Mouse (Mus musculus) urinary bladder, postnatal 4 days (tissue): ENCODE measurements around the gene Syn2.

ENCODE experiments used
- DNase-seq, 2 experiments: peaks; one replicate each; pipeline ENCODE4 v3.0.0; 2021 to 2022; ENCODE audit warnings: low spot score in 2 of 2

Syn2 gene

GRCm38 (mm10) chr6:115291068-115291467 lies 156.4 kb downstream of the Syn2 start:
- DNase-seq = peak in 1 of 2 experiments; percentile 28

- DNase-seq = peak in 1 of 2 experiments; percentile 22
Measured at GRCm38 (mm10) chr6:115291823-115292222, 157.1 kb downstream of the Syn2 start.

- DNase-seq = peak in 1 of 2 experiments; percentile 26
Measured at GRCm38 (mm10) chr6:115292621-115293020, 157.9 kb downstream of the Syn2 start.

GRCm38 (mm10) chr6:115293877-115294276 lies 159.2 kb downstream of the Syn2 start:
- DNase-seq = peak in 1 of 2 experiments; percentile 44

- no peak for DNase-seq
Measured at GRCm38 (mm10) chr6:115307134-115307533, 172.4 kb downstream of the Syn2 start.

GRCm38 (mm10) chr6:115312780-115313179 lies 178.1 kb downstream of the Syn2 start:
- no peak for DNase-seq

GRCm38 (mm10) chr6:115313235-115313738 lies 178.6 kb downstream of the Syn2 start:
- no peak for DNase-seq

- DNase-seq = no peak
Measured at GRCm38 (mm10) chr6:115313910-115314309, 179.2 kb downstream of the Syn2 start.

- DNase-seq = no peak
Measured at GRCm38 (mm10) chr6:115315770-115316169, 181.1 kb downstream of the Syn2 start.

- no peak for DNase-seq
Measured at GRCm38 (mm10) chr6:115316811-115317221, 182.1 kb downstream of the Syn2 start.

GRCm38 (mm10) chr6:115318811-115319210 lies 184.1 kb downstream of the Syn2 start:
- DNase-seq = no peak

GRCm38 (mm10) chr6:115319686-115320085 lies 185.0 kb downstream of the Syn2 start:
- DNase-seq = no peak

GRCm38 (mm10) chr6:115320927-115321714 lies 186.4 kb downstream of the Syn2 start:
- no peak for DNase-seq

- no peak for DNase-seq
Measured at GRCm38 (mm10) chr6:115321883-115322351, 187.2 kb downstream of the Syn2 start.

GRCm38 (mm10) chr6:115322956-115323355 lies 188.3 kb downstream of the Syn2 start:
- no peak for DNase-seq

- no peak for DNase-seq
Measured at GRCm38 (mm10) chr6:115330964-115331363, 196.3 kb downstream of the Syn2 start.
